Mouse (Mus musculus) megakaryocyte, embryonic 14.5 days (primary cell): ENCODE measurements at regions not wholly inside any gene's neighbourhood (a gene's known extent, or its start where the extent isn't known, plus 50 kb on each side); places are given as distances from the start of the nearest gene placed in this dataset.

Experiments
- FLI1 ChIP-seq: IDR thresholded peaks from 2 replicates; pipeline ENCODE4 v1.6.1; 2012; ENCODE audit warnings: low read length, inconsistent platforms, mixed read lengths
- GATA1 ChIP-seq: IDR thresholded peaks from 3 replicates; pipeline ENCODE4 v1.6.1; 2012; ENCODE audit warnings: mixed read lengths, low read length, inconsistent platforms, borderline replicate concordance

DNA sequence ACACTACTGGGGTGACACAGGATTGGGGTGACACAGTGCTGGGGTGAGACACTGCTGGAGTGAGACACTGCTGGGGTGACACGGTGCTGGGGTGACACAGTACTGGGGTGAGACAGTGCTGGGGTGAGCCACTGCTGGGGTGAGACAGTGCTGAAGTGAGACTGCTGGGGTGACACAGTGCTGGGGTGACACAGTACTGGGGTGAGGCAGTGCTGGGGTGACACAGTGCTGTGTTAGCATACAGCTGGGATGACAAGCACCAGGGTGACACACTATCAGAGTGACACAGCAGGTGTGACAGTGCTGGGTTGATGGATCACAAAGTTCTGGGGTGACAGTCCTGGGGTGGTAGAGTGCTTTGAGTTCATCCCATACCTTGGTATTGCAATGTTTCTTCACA, 137.3 kb upstream of the Irx4 start:
- TF ChIP-seq GATA1 (no peak), FLI1 (no peak)
